Mouse (Mus musculus) kidney, embryonic 14.5 days (tissue): Measurements from ENCODE around the gene Aqp6. TPM values are rescaled to one million over a fixed set of nuclear protein-coding genes. Genes with fewer than 3 reads are reported as not detected.

Source experiments
- polyA plus RNA-seq: library from polyadenylated mRNA; unstranded; fragments of >200 nt; fragmentation: Nextera tagmentation; extraction: Ambion mirVana; gene quantifications from 2 replicates; pipeline ENCODE4 v1.2.1, GENCODE M21; 2014

Aqp6 gene
- polyA plus RNA-seq, 1 experiment from 2014 or later, result not detected

Other genes with a start within 250 kb of the Aqp6 start
- gene Fmnl3, start 230.9 kb upstream of the Aqp6 start, polyA plus RNA-seq, result 15.0 and 27.9 TPM in 2 replicates
- 321 and 409 TPM in 2 replicates for gene Tmbim6, start 208.5 kb upstream of the Aqp6 start, polyA plus RNA-seq
- 9.3 and 11.8 TPM in 2 replicates for gene Nckap5l, start 143.7 kb upstream of the Aqp6 start, polyA plus RNA-seq
- 13.2 and 16.9 TPM in 2 replicates for gene Bcdin3d, start 126.7 kb upstream of the Aqp6 start, polyA plus RNA-seq
- gene Faim2, start 73.2 kb upstream of the Aqp6 start, polyA plus RNA-seq, result not detected in 2 replicates
- 3.7 and 5.4 TPM in 2 replicates for gene Aqp2, start 22.3 kb upstream of the Aqp6 start, polyA plus RNA-seq
- 0.16 and 0.27 TPM in 2 replicates for gene Aqp5, start 10.6 kb upstream of the Aqp6 start, polyA plus RNA-seq
- gene Racgap1, start 50.3 kb downstream of the Aqp6 start, polyA plus RNA-seq, result 79.1 and 113 TPM in 2 replicates
- gene Asic1, start 69.0 kb downstream of the Aqp6 start, polyA plus RNA-seq, result 0.88 and 0.90 TPM in 2 replicates
- gene Smarcd1, start 100.7 kb downstream of the Aqp6 start, polyA plus RNA-seq, result 54.3 and 74.2 TPM in 2 replicates
- not detected in 2 replicates for gene Gm17349, start 104.1 kb downstream of the Aqp6 start, polyA plus RNA-seq
- 2.0 and 3.1 TPM in 2 replicates for gene Gpd1, start 116.1 kb downstream of the Aqp6 start, polyA plus RNA-seq
- 184 and 218 TPM in 2 replicates for gene Cox14, start 124.2 kb downstream of the Aqp6 start, polyA plus RNA-seq
- 74.9 and 87.7 TPM in 2 replicates for gene Cers5, start 171.5 kb downstream of the Aqp6 start, polyA plus RNA-seq